ENCODE assay signal across 10 mouse cellular contexts in the genomic region with DNA sequence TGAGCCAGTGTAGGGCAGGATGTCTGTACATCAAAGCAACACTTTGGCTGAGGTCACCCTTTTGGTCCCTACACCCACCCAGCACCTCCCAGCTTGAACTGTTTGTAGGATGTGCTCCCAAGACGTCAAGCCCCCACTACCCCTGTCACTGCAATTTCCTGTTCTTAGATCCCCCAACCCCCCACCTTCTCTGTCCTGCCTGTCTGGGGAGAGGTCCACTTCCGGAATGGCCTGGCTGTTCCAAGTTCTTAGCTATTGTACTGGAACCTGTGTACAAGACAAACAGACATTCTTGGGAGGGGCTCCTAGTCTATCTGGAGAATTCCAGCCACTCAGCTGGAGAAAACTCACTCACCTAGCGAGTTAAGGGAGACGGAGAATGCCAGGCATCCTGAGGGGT.
DNase-seq lines count a peak whose midpoint lies in the region; ATAC-seq lines count a peak whose summit lies in the region.
"Had no signal": no experiment of that assay in that cellular context is flagged by ENCODE, and none has a peak within 500 bp of the region (broad histone marks: within the 10 kb centered on the region; RNA-seq: fewer than 3 reads in every experiment).

No protein-coding gene starts in this region.

- no peak overlapping the region for H3K27ac ChIP-seq in embryonic facial prominence, embryonic 14.5 days (replicated peaks; ENCODE audit: low read depth, low read length)
- H3K27ac ChIP-seq in neural tube, embryonic 15.5 days (replicated peaks) = no peak overlapping the region

- H3K9ac ChIP-seq in embryonic facial prominence, embryonic 14.5 days (ENCODE audit: low read depth, low read length) = no peak overlapping the region
- no peak overlapping the region for H3K9ac ChIP-seq in neural tube, embryonic 15.5 days (replicated peaks)

- WGBS in embryonic facial prominence, embryonic 14.5 days = 55% methylated on average over 4 of the region's 4 CpGs
- WGBS in neural tube, embryonic 15.5 days = 73% methylated on average over 4 of the region's 4 CpGs

- peak; percentile 19 to 26 for DNase-seq in spleen, postnatal 36 days (ENCODE audit: low spot score in 2 of 2)
- DNase-seq in spleen, postnatal 4 days (ENCODE audit: low spot score in 2 of 2) = no peak
- peak; percentile 14 for DNase-seq in embryonic facial prominence, embryonic 14.5 days (ENCODE audit: low spot score)
- peak; percentile 84 for DNase-seq in lung, postnatal 25 days (ENCODE audit: low spot score)
- DNase-seq in layer of hippocampus, adult 8-10 months (ENCODE audit: low spot score in 2 of 2) = no peak
- DNase-seq in frontal cortex, adult 2 months (ENCODE audit: extremely low spot score in 1 of 2, low spot score in 1 of 2) = no peak
- DNase-seq: cerebellum, postnatal 36 days; gastrocnemius, postnatal 25 days had no signal

- H3K4me3 ChIP-seq in embryonic facial prominence, embryonic 14.5 days (ENCODE audit: low read depth, low read length) = no peak overlapping the region
- no peak overlapping the region for H3K4me3 ChIP-seq in neural tube, embryonic 15.5 days (replicated peaks)

- no peaks in the 10 kb centered on the region for H3K27me3 ChIP-seq in embryonic facial prominence, embryonic 14.5 days (replicated peaks; ENCODE audit: control insufficient read depth, insufficient read depth, low read length)
- H3K27me3 ChIP-seq in neural tube, embryonic 15.5 days (replicated peaks) = no peaks in the 10 kb centered on the region

- H3K36me3 ChIP-seq in embryonic facial prominence, embryonic 14.5 days (ENCODE audit: control insufficient read depth, insufficient read depth, low read length) = no peaks in the 10 kb centered on the region
- H3K36me3 ChIP-seq in neural tube, embryonic 15.5 days = no peaks in the 10 kb centered on the region

- H3K4me2 ChIP-seq in embryonic facial prominence, embryonic 14.5 days (ENCODE audit: low read depth, low read length) = no peak overlapping the region
- H3K4me2 ChIP-seq in neural tube, embryonic 15.5 days = no peak overlapping the region
- H3K4me2 ChIP-seq: liver, embryonic 11.5 days had no signal

- ATAC-seq in embryonic facial prominence, embryonic 14.5 days (ENCODE audit: low read depth) = no peak
- ATAC-seq in neural tube, embryonic 15.5 days (ENCODE audit: low FRiP score) = no peak

- H3K4me1 ChIP-seq in embryonic facial prominence, embryonic 14.5 days (ENCODE audit: control insufficient read depth, insufficient read depth, low read length) = peaks cover 10% of the 10 kb centered on the region
- peaks cover 16% of the 10 kb centered on the region for H3K4me1 ChIP-seq in neural tube, embryonic 15.5 days

- H3K9me3 ChIP-seq in embryonic facial prominence, embryonic 14.5 days (ENCODE audit: control insufficient read depth, low read length) = no peaks in the 10 kb centered on the region
- H3K9me3 ChIP-seq in neural tube, embryonic 15.5 days (replicated peaks) = no peaks in the 10 kb centered on the region

Comparison
In these comparisons a context has a peak if more than half of its experiments do, and no peak if none do; other contexts are left out.
1. DNase-seq: peak in spleen, postnatal 36 days (2 of 2), embryonic facial prominence, embryonic 14.5 days (single experiment) and lung, postnatal 25 days (single experiment); none in spleen, postnatal 4 days (0 of 2), layer of hippocampus, adult 8-10 months (0 of 2) and frontal cortex, adult 2 months (0 of 2).